Comparison of ENCODE assay signal across 8 mouse cellular contexts in genomic region chr19:32956916-32957558, GRCm38 (mm10).
DNase-seq lines count a peak whose midpoint lies in the region; ATAC-seq and TF ChIP-seq lines count a peak whose summit lies in the region.

No protein-coding gene starts in this region.

- TF ChIP-seq POLR2A in myocyte (IDR thresholded peaks at IDR 0.05; ENCODE audit: insufficient read length, low read depth) = no peak

- no peaks in the 10 kb centered on the region for H3K27me3 ChIP-seq in forebrain, embryonic 16.5 days (replicated peaks; ENCODE audit: control insufficient read depth, insufficient read depth, low read length)
- no peaks in the 10 kb centered on the region for H3K27me3 ChIP-seq in myocyte (ENCODE audit: control insufficient read depth, insufficient read depth, insufficient read length)

- H3ac ChIP-seq in myocyte (ENCODE audit: control insufficient read depth, insufficient read length) = no peak overlapping the region

- no peak for ATAC-seq in forebrain, embryonic 16.5 days

- H3K4me3 ChIP-seq in forebrain, embryonic 16.5 days (replicated peaks; ENCODE audit: low read length) = no peak overlapping the region
- H3K4me3 ChIP-seq in myocyte = no peak overlapping the region
- no peak overlapping the region for H3K4me3 ChIP-seq in layer of hippocampus, adult 2 months

- H3K9me3 ChIP-seq in forebrain, embryonic 16.5 days (ENCODE audit: control insufficient read depth, low read length) = no peaks in the 10 kb centered on the region

- 7% methylated on average over 13 of the region's 13 CpGs for WGBS in forebrain, embryonic 16.5 days

- no peak overlapping the region for H3K27ac ChIP-seq in forebrain, embryonic 16.5 days (ENCODE audit: low read length)
- H3K27ac ChIP-seq in layer of hippocampus, adult 2 months = no peak overlapping the region

- DNase-seq in CD4-positive helper T cell, adult 2 months (ENCODE audit: low read depth, low spot score) = peak; percentile 39
- DNase-seq in ES-CJ7 (ENCODE audit: low read depth, low spot score) = peak; percentile 92
- DNase-seq in liver = peak; percentile 50
- DNase-seq in cerebellum, adult 9-10 months = no peak
- DNase-seq in urinary bladder, postnatal 4 days (ENCODE audit: low spot score in 2 of 2) = no peak
- DNase-seq in layer of hippocampus, adult 2 months (ENCODE audit: low spot score in 2 of 2) = no peak

- H3K36me3 ChIP-seq in forebrain, embryonic 16.5 days (ENCODE audit: control insufficient read depth, insufficient read depth) = no peaks in the 10 kb centered on the region
- H3K36me3 ChIP-seq in myocyte (ENCODE audit: control insufficient read depth, insufficient read depth) = no peaks in the 10 kb centered on the region

- H3K4me1 ChIP-seq in forebrain, embryonic 16.5 days (replicated peaks; ENCODE audit: control insufficient read depth, insufficient read depth, low read length) = peaks cover 5% of the 10 kb centered on the region; the same call in 1 of the 2 replicates

- TF ChIP-seq CTCF in layer of hippocampus, adult 2 months (conservative IDR thresholded peaks at IDR 0.05) = no peak

- peak overlapping the region; percentile 37 for H3K4me2 ChIP-seq in forebrain, embryonic 16.5 days (ENCODE audit: low read length)
- peak overlapping the region; percentile 9 for H3K4me2 ChIP-seq in myocyte (ENCODE audit: low read depth)

- H3K79me2 ChIP-seq in myocyte (ENCODE audit: control insufficient read depth, insufficient read depth) = no peaks in the 10 kb centered on the region

- H3K9ac ChIP-seq in forebrain, embryonic 16.5 days (replicated peaks; ENCODE audit: low read depth, low read length) = 0 out of 2 replicates have a peak overlapping the region, but pooled peaks have one; percentile 20

TF ChIP-seq in myocyte, 11 proteins besides CTCF, POLR2A, EP300 and RAD21:
- TF ChIP-seq TCF3 (IDR thresholded peaks at IDR 0.05; ENCODE audit: insufficient read length, low read depth) (no peak), REST (IDR thresholded peaks at IDR 0.05; ENCODE audit: insufficient read depth, insufficient read length) (no peak), MAX (IDR thresholded peaks at IDR 0.05; ENCODE audit: low read depth) (no peak), E2F4 (IDR thresholded peaks at IDR 0.05; ENCODE audit: insufficient read depth) (no peak), USF1 (IDR thresholded peaks at IDR 0.05; ENCODE audit: low read depth) (no peak), CEBPB (IDR thresholded peaks at IDR 0.05; ENCODE audit: insufficient read depth, poor library complexity, severe bottlenecking) (no peak), TCF12 (IDR thresholded peaks at IDR 0.05; ENCODE audit: insufficient read depth, poor library complexity, severe bottlenecking) (no peak), MYOD1 (IDR thresholded peaks at IDR 0.05; ENCODE audit: control insufficient read depth in 1 of 3, insufficient read length in 2 of 3, low read depth in 2 of 3) (no peak), MYOG (IDR thresholded peaks at IDR 0.05; ENCODE audit: control insufficient read depth in 1 of 3, insufficient read depth in 1 of 3, insufficient read length in 2 of 3, low read depth in 2 of 3) (no peak), POLR2AphosphoS2 (IDR thresholded peaks at IDR 0.05; ENCODE audit: insufficient read length, low read depth) (no peak), SRF (IDR thresholded peaks at IDR 0.05; ENCODE audit: control insufficient read depth, insufficient read length, low read depth) (no peak)
TF ChIP-seq in myocyte: peak in this region for 0.

Comparison
In these comparisons a context has a peak if more than half of its experiments do, and no peak if none do; other contexts are left out.
1. DNase-seq: peak in CD4-positive helper T cell, adult 2 months (single experiment), ES-CJ7 (single experiment) and liver (single experiment); none in cerebellum, adult 9-10 months (single experiment), urinary bladder, postnatal 4 days (0 of 2) and layer of hippocampus, adult 2 months (0 of 2).